Mouse (Mus musculus) liver, postnatal 0 days (tissue): ENCODE measurements around the gene Spin1.

Experiments used
- CTCF ChIP-seq: sonication (generic); IDR thresholded peaks from 2 replicates; pipeline ENCODE4 v1.5.1; 2016; ENCODE audit warnings: antibody characterized with exemption, low read depth
- EP300 ChIP-seq: IDR thresholded peaks from 2 replicates; pipeline ENCODE4 v1.6.1; 2016; ENCODE audit warnings: antibody characterized with exemption, low read depth, mild to moderate bottlenecking

GRCm38 (mm10) chr13:51095196-51095715 lies 5.4 kb upstream of the Spin1 start:
- TF ChIP-seq CTCF (no peak), EP300 (no peak)
